Comparison of ENCODE assay signal across 17 mouse cellular contexts in genomic region chr12:89983399-89983798, GRCm38 (mm10).
DNase-seq lines count a peak whose midpoint lies in the region; ATAC-seq and TF ChIP-seq lines count a peak whose summit lies in the region.
"Had no signal": no experiment of that assay in that cellular context is flagged by ENCODE, and none has a peak within 500 bp of the region (broad histone marks: within the 10 kb centered on the region; RNA-seq: fewer than 3 reads in every experiment).

No protein-coding gene starts in this region.

- ATAC-seq in hindbrain, embryonic 12.5 days (ENCODE audit: low FRiP score) = no peak
- ATAC-seq in forebrain, embryonic 14.5 days = peak; percentile 44; the same call in 1 of the 2 replicates
- ATAC-seq in midbrain, embryonic 15.5 days (replicated peaks) = no peak
- no peak for ATAC-seq in megakaryocyte progenitor cell, adult 5-6 weeks (replicated peaks; ENCODE audit: poor library complexity)
- ATAC-seq: intestine, embryonic 16.5 days; liver, embryonic 12.5 days had no signal

- no peaks in the 10 kb centered on the region for H3K36me3 ChIP-seq in hindbrain, embryonic 12.5 days
- no peaks in the 10 kb centered on the region for H3K36me3 ChIP-seq in hindbrain, embryonic 10.5 days
- H3K36me3 ChIP-seq in forebrain, embryonic 14.5 days (ENCODE audit: control insufficient read depth, insufficient read depth, low read length) = no peaks in the 10 kb centered on the region
- no peaks in the 10 kb centered on the region for H3K36me3 ChIP-seq in midbrain, embryonic 15.5 days (replicated peaks)
- H3K36me3 ChIP-seq: limb, embryonic 10.5 days; liver, embryonic 12.5 days; lung, embryonic 15.5 days had no signal

- H3K27ac ChIP-seq in hindbrain, embryonic 12.5 days = peak overlapping the region; percentile 18; the same call in 1 of the 2 replicates
- H3K27ac ChIP-seq in hindbrain, embryonic 10.5 days = no peak overlapping the region
- no peak overlapping the region for H3K27ac ChIP-seq in forebrain, embryonic 14.5 days (ENCODE audit: low read depth, low read length)
- peak overlapping the region; percentile 65; the same call in 1 of the 2 replicates for H3K27ac ChIP-seq in midbrain, embryonic 15.5 days
- H3K27ac ChIP-seq in layer of hippocampus, adult 2 months = no peak overlapping the region
- H3K27ac ChIP-seq: heart, adult 2 months; limb, embryonic 10.5 days; liver, embryonic 12.5 days; lung, embryonic 15.5 days had no signal

- H3K4me3 ChIP-seq in hindbrain, embryonic 12.5 days = no peak overlapping the region
- H3K4me3 ChIP-seq in hindbrain, embryonic 10.5 days = no peak overlapping the region
- no peak overlapping the region for H3K4me3 ChIP-seq in forebrain, embryonic 14.5 days (ENCODE audit: low read depth, low read length)
- H3K4me3 ChIP-seq in midbrain, embryonic 15.5 days = no peak overlapping the region
- no peak overlapping the region for H3K4me3 ChIP-seq in layer of hippocampus, adult 2 months
- H3K4me3 ChIP-seq: heart, adult 2 months; limb, embryonic 10.5 days; liver, embryonic 12.5 days; lung, embryonic 15.5 days; megakaryocyte, embryonic 14.5 days had no signal

- TF ChIP-seq CTCF in layer of hippocampus, adult 2 months (conservative IDR thresholded peaks at IDR 0.05) = no peak

- 0 out of 2 replicates have a peak, but pooled peaks cover 2% of the 10 kb centered on the region for H3K4me1 ChIP-seq in hindbrain, embryonic 12.5 days
- H3K4me1 ChIP-seq in hindbrain, embryonic 10.5 days (replicated peaks) = no peaks in the 10 kb centered on the region
- H3K4me1 ChIP-seq in forebrain, embryonic 14.5 days (ENCODE audit: control insufficient read depth, insufficient read depth, low read length) = peaks cover 6% of the 10 kb centered on the region
- peaks cover 15% of the 10 kb centered on the region for H3K4me1 ChIP-seq in midbrain, embryonic 15.5 days
- H3K4me1 ChIP-seq: limb, embryonic 10.5 days; liver, embryonic 12.5 days; megakaryocyte, embryonic 14.5 days had no signal

- H3K9me3 ChIP-seq in hindbrain, embryonic 12.5 days (replicated peaks) = no peaks in the 10 kb centered on the region
- no peaks in the 10 kb centered on the region for H3K9me3 ChIP-seq in hindbrain, embryonic 10.5 days
- no peaks in the 10 kb centered on the region for H3K9me3 ChIP-seq in forebrain, embryonic 14.5 days (replicated peaks; ENCODE audit: control insufficient read depth, low read length)
- no peaks in the 10 kb centered on the region for H3K9me3 ChIP-seq in midbrain, embryonic 15.5 days
- H3K9me3 ChIP-seq: limb, embryonic 10.5 days; liver, embryonic 12.5 days; lung, embryonic 15.5 days had no signal

- H3K4me2 ChIP-seq in hindbrain, embryonic 12.5 days (replicated peaks) = no peak overlapping the region
- no peak overlapping the region for H3K4me2 ChIP-seq in forebrain, embryonic 14.5 days (ENCODE audit: low read length)
- H3K4me2 ChIP-seq in midbrain, embryonic 15.5 days = no peak overlapping the region
- H3K4me2 ChIP-seq: liver, embryonic 12.5 days; lung, embryonic 15.5 days had no signal

- no peak overlapping the region for H3K9ac ChIP-seq in hindbrain, embryonic 12.5 days
- no peak overlapping the region for H3K9ac ChIP-seq in forebrain, embryonic 14.5 days (ENCODE audit: low read length)
- no peak overlapping the region for H3K9ac ChIP-seq in midbrain, embryonic 15.5 days
- H3K9ac ChIP-seq: liver, embryonic 12.5 days; lung, embryonic 15.5 days had no signal

- DNase-seq in hindbrain, embryonic 10.5 days (ENCODE audit: low spot score) = no peak
- DNase-seq in cerebellum, adult 8-10 months = peak; percentile 60
- DNase-seq in forebrain, embryonic 14.5 days (ENCODE audit: low spot score) = peak; percentile 53
- DNase-seq in retina, postnatal 1 day = no peak
- no peak for DNase-seq in layer of hippocampus, adult 2 months (ENCODE audit: low spot score in 2 of 2)
- DNase-seq: adrenal gland, postnatal 25 days; heart, adult 2 months; kidney, postnatal 25 days; thymus, adult 2 months had no signal

- H3K27me3 ChIP-seq in hindbrain, embryonic 12.5 days = no peaks in the 10 kb centered on the region
- H3K27me3 ChIP-seq in hindbrain, embryonic 10.5 days (ENCODE audit: insufficient read depth, poor library complexity, severe bottlenecking) = no peaks in the 10 kb centered on the region
- no peaks in the 10 kb centered on the region for H3K27me3 ChIP-seq in forebrain, embryonic 14.5 days (replicated peaks; ENCODE audit: control insufficient read depth, insufficient read depth, low read length)
- H3K27me3 ChIP-seq in midbrain, embryonic 15.5 days (replicated peaks) = no peaks in the 10 kb centered on the region
- H3K27me3 ChIP-seq: liver, embryonic 12.5 days; lung, embryonic 15.5 days; megakaryocyte, embryonic 14.5 days had no signal

Comparison
In these comparisons a context has a peak if more than half of its experiments do, and no peak if none do; other contexts are left out.
1. H3K27ac ChIP-seq: peak in hindbrain, embryonic 12.5 days (single experiment) and midbrain, embryonic 15.5 days (single experiment); none in hindbrain, embryonic 10.5 days (single experiment), forebrain, embryonic 14.5 days (single experiment) and layer of hippocampus, adult 2 months (single experiment).
2. DNase-seq: peak in cerebellum, adult 8-10 months (single experiment) and forebrain, embryonic 14.5 days (single experiment); none in hindbrain, embryonic 10.5 days (single experiment), retina, postnatal 1 day (single experiment) and layer of hippocampus, adult 2 months (0 of 2).